Mouse (Mus musculus) neural tube, embryonic 15.5 days (tissue): Measurements from ENCODE around the gene Rpl38. TPM values are rescaled to one million over a fixed set of nuclear protein-coding genes. Genes with fewer than 3 reads are reported as not detected.

Source experiments
- ATAC-seq: fragments of 200-750 bp; cut with Nextera tagmentation; 2 replicates; pipeline ENCODE4 v1.8.0; 2017; ENCODE audit warnings: mild to moderate bottlenecking, moderate TSS enrichment, moderate library complexity; ENCODE audit not compliant: low FRiP score
- H3K27ac ChIP-seq: fragments of 300-500 bp; sonication (generic); replicated peaks from 2 replicates; pipeline ENCODE4 v1.5.1; 2015; ENCODE audit warnings: mild to moderate bottlenecking, inconsistent platforms
- H3K27me3 ChIP-seq: fragments of 300-500 bp; sonication (generic); replicated peaks from 2 replicates; pipeline ENCODE4 v1.6.1; 2015; ENCODE audit warnings: inconsistent platforms
- H3K36me3 ChIP-seq: fragments of 300-500 bp; sonication (generic); 2 replicates; pipeline ENCODE4 v1.6.1; 2015; ENCODE audit warnings: inconsistent platforms
- H3K4me1 ChIP-seq: fragments of 300-500 bp; sonication (generic); 2 replicates; pipeline ENCODE4 v1.6.1; 2015; ENCODE audit warnings: inconsistent platforms
- H3K4me2 ChIP-seq: fragments of 300-500 bp; sonication (generic); 2 replicates; pipeline ENCODE4 v1.6.1; 2015; ENCODE audit warnings: inconsistent platforms, mild to moderate bottlenecking, moderate library complexity
- H3K4me3 ChIP-seq: fragments of 300-500 bp; sonication (generic); replicated peaks from 2 replicates; pipeline ENCODE4 v1.5.1; 2015; ENCODE audit warnings: mild to moderate bottlenecking, inconsistent platforms
- H3K9ac ChIP-seq: fragments of 300-500 bp; sonication (generic); replicated peaks from 2 replicates; pipeline ENCODE4 v1.6.1; 2015; ENCODE audit warnings: mild to moderate bottlenecking, inconsistent platforms
- H3K9me3 ChIP-seq: fragments of 300-500 bp; sonication (generic); replicated peaks from 2 replicates; pipeline ENCODE4 v1.6.1; 2016; ENCODE audit warnings: inconsistent platforms
- WGBS: fragments of 180-500 bp; shearing (Covaris S2); methylation state at CpG from one replicate; pipeline ENCODE4 v1.1.7; 2015; ENCODE audit warnings: mixed read lengths; 5-methylcytosine and 5-hydroxymethylcytosine counted together
- polyA plus RNA-seq: library from polyadenylated mRNA; unstranded; fragments of >200 nt; fragmentation: Nextera tagmentation; extraction: Ambion mirVana; gene quantifications from 2 replicates; pipeline ENCODE4 v1.2.1, GENCODE M21; 2015

Gene Rpl38
- polyA plus RNA-seq, 1 experiment from 2014 or later, result 844 TPM

- Histone ChIP-seq H3K4me3 (no peak overlapping the region), H3K36me3 (peaks cover 1% of the 10 kb centered on the region; the same call in 1 of the 2 replicates), H3K9ac (no peak overlapping the region), H3K4me1 (peaks cover 9% of the 10 kb centered on the region; the same call in 1 of the 2 replicates), H3K27ac (no peak overlapping the region), H3K9me3 (no peaks in the 10 kb centered on the region), H3K4me2 (no peak overlapping the region), H3K27me3 (no peaks in the 10 kb centered on the region)
- WGBS, result 80% methylated on average over 6 of the region's 6 CpGs
- no peak for ATAC-seq
These were observed 46.2 kb downstream of the Rpl38 start for GRCm38 (mm10) chr11:114714526-114714925.

- H3K4me1 ChIP-seq, result peaks cover 9% of the 10 kb centered on the region; the same call in 1 of the 2 replicates
- WGBS, result 63% methylated on average over 7 of the region's 7 CpGs
- no peak overlapping the region for H3K9ac ChIP-seq
- H3K9me3 ChIP-seq, result no peaks in the 10 kb centered on the region
- H3K27me3 ChIP-seq, result no peaks in the 10 kb centered on the region
- 0 out of 2 replicates have a peak, but pooled peaks cover 3% of the 10 kb centered on the region for H3K36me3 ChIP-seq
- H3K27ac ChIP-seq, result no peak overlapping the region; the same call in 1 of the 2 replicates
- no peak for ATAC-seq
- no peak overlapping the region for H3K4me3 ChIP-seq
- H3K4me2 ChIP-seq, result no peak overlapping the region
These were observed 47.2 kb downstream of the Rpl38 start for GRCm38 (mm10) chr11:114715531-114715930.

DNA sequence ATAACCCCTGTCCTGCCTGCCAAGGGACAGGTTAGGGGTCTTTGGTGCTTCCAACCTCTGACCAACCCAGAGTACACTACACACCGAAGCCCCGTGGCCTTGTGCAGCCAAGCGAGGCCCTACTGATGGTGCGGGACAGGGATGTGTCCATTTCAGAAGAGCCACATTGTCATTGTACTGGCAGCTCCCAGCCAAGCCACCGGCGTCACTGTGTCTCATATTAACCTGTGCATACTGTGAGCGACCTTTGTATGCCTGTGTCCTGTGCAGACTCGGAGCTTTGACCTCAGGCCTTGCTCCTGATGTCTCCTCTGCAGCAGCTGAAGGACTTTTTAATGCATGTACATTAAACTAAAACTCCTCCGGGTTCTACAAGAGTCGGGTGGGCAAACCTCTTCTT, 52.2 kb downstream of the Rpl38 start:
- no peak for ATAC-seq
- no peaks in the 10 kb centered on the region for H3K9me3 ChIP-seq

More for the DNA sequence above, 52.2 kb downstream of the Rpl38 start:
- H3K9ac ChIP-seq, result no peak overlapping the region
- no peak overlapping the region for H3K4me3 ChIP-seq
- H3K4me1 ChIP-seq, result 0 out of 2 replicates have a peak, but pooled peaks cover 2% of the 10 kb centered on the region
- WGBS, result 94% methylated on average over 10 of the region's 10 CpGs
- H3K27me3 ChIP-seq, result no peaks in the 10 kb centered on the region
- 0 out of 2 replicates have a peak, but pooled peaks cover 3% of the 10 kb centered on the region for H3K36me3 ChIP-seq
- H3K27ac ChIP-seq, result no peak overlapping the region
- no peak overlapping the region for H3K4me2 ChIP-seq

Other genes with a start within 250 kb of the Rpl38 start
- gene Ttyh2, start 6.9 kb downstream of the Rpl38 start, polyA plus RNA-seq, result 30.0 and 31.0 TPM in 2 replicates
- 1.7 and 1.9 TPM in 2 replicates for gene Dnaic2, start 58.9 kb downstream of the Rpl38 start, polyA plus RNA-seq
- gene Kif19a, start 96.9 kb downstream of the Rpl38 start, polyA plus RNA-seq, result 0.47 and 1.0 TPM in 2 replicates
- gene Btbd17, start 127.4 kb downstream of the Rpl38 start, polyA plus RNA-seq, result 14.8 and 21.3 TPM in 2 replicates
- not detected in 2 replicates for gene Gpr142, start 130.4 kb downstream of the Rpl38 start, polyA plus RNA-seq
- 8.8 and 12.0 TPM in 2 replicates for gene Gprc5c, start 182.6 kb downstream of the Rpl38 start, polyA plus RNA-seq
- gene Cd300a, start 221.5 kb downstream of the Rpl38 start, polyA plus RNA-seq, result 0.59 and 1.3 TPM in 2 replicates